Mouse (Mus musculus) ES-Bruce4 (cell line): ENCODE results near the gene Ttll11. TPM values are rescaled to one million over a fixed set of nuclear protein-coding genes. Genes with fewer than 3 reads are reported as not detected.

Experiments used
- H3K27ac ChIP-seq: 2 replicates; pipeline ENCODE4 v1.5.1; 2012; ENCODE audit warnings: low read length, inconsistent platforms; ENCODE audit not compliant: insufficient read depth
- H3K27me3 ChIP-seq: 2 replicates; pipeline ENCODE4 v1.6.1; 2012; ENCODE audit warnings: mild to moderate bottlenecking, low read length, inconsistent platforms; ENCODE audit not compliant: control insufficient read depth, poor library complexity, insufficient read depth, severe bottlenecking
- H3K36me3 ChIP-seq: 2 replicates; pipeline ENCODE4 v1.6.1; 2012; ENCODE audit warnings: inconsistent platforms, mild to moderate bottlenecking, low read length, moderate library complexity; ENCODE audit not compliant: control insufficient read depth, poor library complexity, insufficient read depth, severe bottlenecking
- H3K4me1 ChIP-seq: one replicate; pipeline ENCODE4 v1.8.1; 2011; ENCODE audit warnings: low read length; ENCODE audit not compliant: control insufficient read depth, insufficient read depth
- H3K4me3 ChIP-seq: 2 replicates; pipeline ENCODE4 v1.5.1; 2011; ENCODE audit warnings: low read depth, mild to moderate bottlenecking, low read length
- H3K9ac ChIP-seq: 2 replicates; pipeline ENCODE4 v1.6.1; 2012; ENCODE audit warnings: low read depth, mild to moderate bottlenecking, inconsistent platforms; ENCODE audit not compliant: poor library complexity, severe bottlenecking
- H3K9me3 ChIP-seq: replicated peaks from 2 replicates; pipeline ENCODE4 v1.6.1; 2012; ENCODE audit warnings: mild to moderate bottlenecking, low read length, inconsistent platforms; ENCODE audit not compliant: control insufficient read depth, poor library complexity, insufficient read depth, severe bottlenecking
- CTCF ChIP-seq: IDR thresholded peaks from one replicate; pipeline ENCODE4 v1.8.1; 2011; ENCODE audit warnings: low read depth, low read length
- EP300 ChIP-seq: IDR thresholded peaks from 2 replicates; pipeline ENCODE4 v1.6.1; 2011; ENCODE audit warnings: low read depth, low read length; ENCODE audit not compliant: insufficient read depth
- POLR2A ChIP-seq: IDR thresholded peaks from one replicate; pipeline ENCODE4 v1.8.1; 2011; ENCODE audit warnings: low read length; ENCODE audit not compliant: insufficient read depth
- polyA plus RNA-seq: library from polyadenylated mRNA; stranded (reverse); fragments of >200 nt; gene quantifications from 2 replicates; pipeline ENCODE4 v1.2.4, GENCODE M21; 2011; ENCODE audit warnings: low read depth; ENCODE audit not compliant: missing spikeins, insufficient read depth, insufficient read length

Ttll11 gene
- polyA plus RNA-seq, 1 experiment = not detected

DNA sequence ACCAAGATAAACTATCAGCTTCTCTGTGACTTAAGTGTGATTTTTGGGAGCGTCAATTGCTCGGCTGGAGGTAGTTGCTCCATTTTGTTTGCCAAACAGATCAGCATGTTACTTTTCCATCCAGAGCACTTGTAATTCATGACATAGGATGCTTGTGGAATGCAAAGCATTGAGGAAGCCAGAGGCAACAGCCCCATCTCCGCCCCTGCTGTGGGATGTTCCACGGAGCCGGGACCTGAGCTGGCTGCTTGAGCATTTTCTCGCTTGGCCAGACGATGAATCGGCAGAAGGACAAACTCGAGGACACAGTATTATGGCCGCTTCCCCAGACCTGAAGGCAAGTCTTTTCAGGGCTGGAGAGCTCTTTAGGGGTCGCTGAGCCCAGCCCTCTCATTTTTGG is 176.6 kb downstream of the Ttll11 start:
- no peaks in the 10 kb centered on the region for H3K27me3 ChIP-seq
- no peak overlapping the region for H3K4me3 ChIP-seq
- H3K27ac ChIP-seq = no peak overlapping the region
- no peaks in the 10 kb centered on the region; the same call in 1 of the 2 replicates for H3K9me3 ChIP-seq
- H3K36me3 ChIP-seq = no peaks in the 10 kb centered on the region
- no peak overlapping the region for H3K9ac ChIP-seq
- TF ChIP-seq EP300 (no peak), CTCF (no peak), POLR2A (no peak)
- no peaks in the 10 kb centered on the region for H3K4me1 ChIP-seq

DNA sequence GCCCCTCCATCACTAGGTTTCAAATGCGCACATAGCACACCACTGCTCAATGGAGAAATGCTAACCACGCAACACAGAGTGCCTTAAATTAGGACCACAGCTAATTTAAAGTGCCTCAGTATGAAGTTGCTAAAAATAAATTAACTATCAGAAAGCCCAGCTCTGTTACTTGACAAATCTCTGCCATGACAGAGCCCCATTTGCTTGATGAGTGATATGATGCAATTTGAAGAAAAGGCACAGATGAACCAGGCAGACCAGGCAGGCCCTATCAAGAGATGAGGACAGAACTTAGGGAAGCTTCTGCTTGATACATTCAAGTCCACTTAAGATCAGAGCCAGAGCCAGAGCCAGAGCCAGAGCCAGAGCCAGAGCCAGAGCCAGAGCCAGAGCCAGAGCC is 178.0 kb downstream of the Ttll11 start:
- TF ChIP-seq EP300 (no peak), CTCF (no peak), POLR2A (no peak)
- no peaks in the 10 kb centered on the region for H3K4me1 ChIP-seq
- no peaks in the 10 kb centered on the region for H3K36me3 ChIP-seq
- no peaks in the 10 kb centered on the region; the same call in 1 of the 2 replicates for H3K9me3 ChIP-seq
- no peaks in the 10 kb centered on the region for H3K27me3 ChIP-seq
- H3K27ac ChIP-seq = no peak overlapping the region
- H3K4me3 ChIP-seq = no peak overlapping the region
- H3K9ac ChIP-seq = no peak overlapping the region

DNA sequence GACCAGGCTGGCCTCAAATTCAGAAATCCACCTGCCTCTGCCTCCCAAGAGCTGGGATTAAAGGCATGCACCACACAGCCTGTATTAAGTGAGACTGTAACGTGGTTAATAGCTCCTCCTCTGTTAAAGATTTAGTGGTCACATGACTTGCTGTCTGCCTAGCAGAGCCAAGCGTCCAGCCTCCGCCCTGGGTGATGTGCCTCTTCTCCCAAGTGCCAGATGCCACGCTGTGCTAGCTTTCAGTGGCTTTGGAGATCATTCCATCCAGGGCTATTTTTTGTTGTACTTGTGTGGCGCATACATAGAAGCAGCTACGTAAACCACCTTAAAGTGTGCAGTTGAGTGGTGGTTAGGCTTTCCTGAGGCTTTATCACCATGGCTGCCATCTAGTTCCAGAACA is 180.6 kb downstream of the Ttll11 start:
- TF ChIP-seq EP300 (no peak), POLR2A (no peak), CTCF (no peak)
- H3K9ac ChIP-seq = no peak overlapping the region
- H3K9me3 ChIP-seq = no peaks in the 10 kb centered on the region; the same call in 1 of the 2 replicates
- H3K36me3 ChIP-seq = no peaks in the 10 kb centered on the region
- H3K27me3 ChIP-seq = no peaks in the 10 kb centered on the region
- no peak overlapping the region for H3K4me3 ChIP-seq
- no peaks in the 10 kb centered on the region for H3K4me1 ChIP-seq
- H3K27ac ChIP-seq = no peak overlapping the region

DNA sequence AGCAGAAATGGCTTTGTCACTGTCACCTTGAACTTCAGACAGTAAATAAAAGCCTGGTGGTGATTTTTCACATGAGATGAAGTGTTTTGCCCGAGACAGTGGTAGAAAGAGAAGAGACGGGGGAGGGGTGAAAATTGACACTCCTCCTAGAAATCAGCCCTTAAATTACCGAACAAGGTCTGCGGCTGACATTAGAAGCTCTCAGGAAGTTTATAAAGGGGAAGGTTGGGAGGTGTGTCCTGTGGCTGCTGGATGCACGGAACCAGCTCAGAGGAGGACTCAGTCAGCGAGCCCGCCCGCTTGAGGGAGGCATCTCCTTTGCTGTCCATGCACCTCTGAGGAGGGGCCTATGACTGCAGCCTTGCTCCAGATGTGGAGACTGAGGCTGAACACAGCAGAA is 181.7 kb downstream of the Ttll11 start:
- H3K4me1 ChIP-seq = no peaks in the 10 kb centered on the region
- H3K27ac ChIP-seq = no peak overlapping the region
- H3K27me3 ChIP-seq = no peaks in the 10 kb centered on the region
- H3K4me3 ChIP-seq = no peak overlapping the region
- H3K9ac ChIP-seq = no peak overlapping the region
- no peaks in the 10 kb centered on the region for H3K36me3 ChIP-seq
- no peaks in the 10 kb centered on the region; the same call in 1 of the 2 replicates for H3K9me3 ChIP-seq
- TF ChIP-seq POLR2A (no peak), EP300 (no peak), CTCF (no peak)

DNA sequence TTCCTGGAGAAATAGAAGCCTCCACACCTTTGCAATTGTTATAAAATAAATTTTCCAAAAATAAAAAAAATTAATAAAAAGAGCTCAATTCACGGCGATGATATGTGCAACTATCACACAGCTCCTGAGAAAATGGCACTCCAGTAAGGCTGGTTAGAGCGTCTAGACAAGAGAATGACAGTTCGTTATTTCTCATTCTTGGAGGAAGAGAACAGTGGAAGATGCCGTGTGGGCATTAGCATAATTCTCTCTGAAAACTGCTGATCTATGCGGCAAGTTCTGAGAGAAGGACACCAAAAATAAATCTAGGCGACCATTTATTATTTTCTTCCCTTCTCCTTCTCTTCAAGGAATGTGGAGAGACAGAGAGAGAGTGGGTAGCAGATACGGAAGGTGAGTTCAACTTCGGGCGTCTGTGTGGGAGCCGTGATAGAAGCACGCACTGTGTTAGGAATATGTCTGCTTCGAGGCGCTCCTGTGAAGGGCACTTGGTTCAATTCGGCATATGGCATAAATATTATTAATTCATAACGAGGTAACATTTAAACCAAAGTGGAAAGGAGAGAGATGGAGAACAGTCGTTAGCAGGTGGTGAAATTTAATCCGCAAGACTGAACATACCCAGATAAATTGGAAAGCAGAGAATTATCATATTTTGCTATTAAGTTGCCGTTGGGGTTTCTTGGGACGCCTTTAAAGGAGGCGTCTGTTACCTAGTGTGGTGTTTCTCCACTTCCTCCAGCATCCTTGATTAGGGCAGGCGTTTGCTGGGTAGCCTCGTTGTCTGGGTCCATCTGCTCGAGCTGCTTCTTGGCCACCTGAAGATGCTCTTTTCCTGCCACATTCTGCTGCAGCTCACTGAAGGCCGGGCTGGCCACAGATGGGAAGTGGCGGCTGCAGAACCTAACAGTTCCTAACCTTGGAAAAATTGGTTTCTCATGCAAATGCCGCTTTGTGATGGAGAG is 190.1 kb downstream of the Ttll11 start:
- no peak overlapping the region for H3K4me3 ChIP-seq
- no peaks in the 10 kb centered on the region for H3K9me3 ChIP-seq
- no peak for TF ChIP-seq POLR2A
- no peak for TF ChIP-seq EP300
- no peak for TF ChIP-seq CTCF
- no peaks in the 10 kb centered on the region for H3K36me3 ChIP-seq
- no peak overlapping the region for H3K9ac ChIP-seq
- no peak overlapping the region for H3K27ac ChIP-seq
- H3K4me1 ChIP-seq = no peaks in the 10 kb centered on the region
- no peaks in the 10 kb centered on the region for H3K27me3 ChIP-seq

DNA sequence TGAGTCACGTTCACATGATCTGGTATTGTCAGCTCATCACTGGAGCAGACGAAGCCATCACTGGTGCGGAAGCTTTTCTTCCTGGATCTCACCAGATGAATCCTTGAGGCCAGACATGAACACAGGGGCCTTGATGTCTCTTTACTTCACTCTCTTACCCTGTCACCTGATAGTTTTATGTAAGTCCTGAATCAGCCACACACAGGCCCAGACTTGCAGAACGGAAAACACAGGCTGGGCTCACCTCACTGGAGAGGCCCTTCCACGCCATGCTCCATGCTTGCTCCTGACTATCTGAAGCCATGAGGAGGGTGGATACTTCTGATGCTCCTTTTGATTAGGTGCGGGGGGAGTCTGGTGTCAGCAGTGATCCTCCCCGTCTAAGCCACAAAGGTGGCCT is 193.8 kb downstream of the Ttll11 start:
- Histone ChIP-seq H3K4me3 (no peak overlapping the region), H3K9ac (no peak overlapping the region), H3K36me3 (no peaks in the 10 kb centered on the region), H3K4me1 (no peaks in the 10 kb centered on the region), H3K9me3 (no peaks in the 10 kb centered on the region), H3K27ac (no peak overlapping the region), H3K27me3 (no peaks in the 10 kb centered on the region)
- TF ChIP-seq CTCF = no peak
- TF ChIP-seq EP300 = no peak
- TF ChIP-seq POLR2A = no peak
